Mouse (Mus musculus) kidney, adult 2 months (tissue): ENCODE measurements around the gene Hcrtr2.

Experiments used
- CTCF ChIP-seq: fragments of 200-500 bp; conservative IDR thresholded peaks from 2 replicates; pipeline ENCODE4 v1.5.1; 2011; ENCODE audit warnings: low read depth, mild to moderate bottlenecking, control low read depth, low read length, moderate library complexity, mixed read lengths; ENCODE audit not compliant: insufficient read depth, insufficient read length
- POLR2A ChIP-seq: fragments of 200-500 bp; IDR thresholded peaks from one replicate; pipeline ENCODE4 v1.6.1; 2011; ENCODE audit warnings: low read depth, low read length, control low read depth

- TF ChIP-seq CTCF (no peak), POLR2A (no peak)
Observed at GRCm38 (mm10) chr9:76196917-76197316, 126.7 kb downstream of the Hcrtr2 start.
